Mouse (Mus musculus) hindbrain, postnatal 0 days (tissue): ENCODE measurements around the gene Cfap126. TPM values are rescaled to one million over a fixed set of nuclear protein-coding genes. Genes with fewer than 3 reads are reported as not detected.
A peak's percentile ranks its signal among the peaks of the same experiment; 100 is the strongest.
"Not testable (repeated sequence)": the region's sequence is repeated elsewhere in the genome, so short reads cannot be mapped to it uniquely, and the experiment has no call there.

Source experiments
- ATAC-seq: fragments of 200-750 bp; cut with Nextera tagmentation; 2 replicates; pipeline ENCODE4 v1.8.0; 2017; ENCODE audit warnings: mild to moderate bottlenecking, moderate TSS enrichment, moderate library complexity
- DNase-seq: peaks from one replicate; pipeline ENCODE4 v3.0.0-alpha.2; 2015; ENCODE audit warnings: low spot score
- H3K27ac ChIP-seq: fragments of 300-500 bp; sonication (generic); 2 replicates; pipeline ENCODE4 v1.5.1; 2014; ENCODE audit warnings: mild to moderate bottlenecking
- H3K27me3 ChIP-seq: fragments of 300-500 bp; sonication (generic); 2 replicates; pipeline ENCODE4 v1.6.1; 2014; ENCODE audit warnings: low read length, mixed read lengths; ENCODE audit not compliant: insufficient read depth
- H3K36me3 ChIP-seq: fragments of 300-500 bp; sonication (generic); 2 replicates; pipeline ENCODE4 v1.6.1; 2014; ENCODE audit warnings: low read length, mixed read lengths; ENCODE audit not compliant: insufficient read depth
- H3K4me1 ChIP-seq: fragments of 300-500 bp; sonication (generic); 2 replicates; pipeline ENCODE4 v1.6.1; 2014; ENCODE audit warnings: antibody characterized with exemption, low read length, mixed read lengths; ENCODE audit not compliant: insufficient read depth
- H3K4me2 ChIP-seq: fragments of 300-500 bp; sonication (generic); 2 replicates; pipeline ENCODE4 v1.6.1; 2014; ENCODE audit warnings: low read depth, mild to moderate bottlenecking, low read length, moderate library complexity, mixed read lengths
- H3K4me3 ChIP-seq: fragments of 300-500 bp; sonication (generic); 2 replicates; pipeline ENCODE4 v1.5.1; 2014; ENCODE audit warnings: low read length
- H3K9ac ChIP-seq: fragments of 300-500 bp; sonication (generic); replicated peaks from 2 replicates; pipeline ENCODE4 v1.6.1; 2014; ENCODE audit warnings: mild to moderate bottlenecking, low read length, moderate library complexity, mixed read lengths
- H3K9me3 ChIP-seq: fragments of 300-500 bp; sonication (generic); 2 replicates; pipeline ENCODE4 v1.6.1; 2016; ENCODE audit warnings: low read length, mixed read lengths
- CTCF ChIP-seq: IDR thresholded peaks from 2 replicates; pipeline ENCODE4 v1.5.1; 2016; ENCODE audit warnings: antibody characterized with exemption, control low read depth, low read depth
- WGBS: fragments of 180-500 bp; shearing (Covaris S2); extraction: QIAGEN DNeasy Blood & Tissue Kit; methylation state at CpG from one replicate; pipeline ENCODE4 v1.1.7; 2014; 5-methylcytosine and 5-hydroxymethylcytosine counted together
- polyA plus RNA-seq: library from polyadenylated mRNA; unstranded; fragments of >200 nt; fragmentation: Nextera tagmentation; extraction: Ambion mirVana; gene quantifications from 2 replicates; pipeline ENCODE4 v1.2.1, GENCODE M21; 2015
- total RNA-seq: library from RNA; depleted of rRNA; stranded (reverse); fragments of >200 nt; gene quantifications from 2 replicates; pipeline ENCODE4 v1.2.3, GENCODE M21; 2014

Gene Cfap126
- total and polyA plus RNA-seq, 2 experiments from 2014 or later, result 2.7 to 12.2 TPM

DNA sequence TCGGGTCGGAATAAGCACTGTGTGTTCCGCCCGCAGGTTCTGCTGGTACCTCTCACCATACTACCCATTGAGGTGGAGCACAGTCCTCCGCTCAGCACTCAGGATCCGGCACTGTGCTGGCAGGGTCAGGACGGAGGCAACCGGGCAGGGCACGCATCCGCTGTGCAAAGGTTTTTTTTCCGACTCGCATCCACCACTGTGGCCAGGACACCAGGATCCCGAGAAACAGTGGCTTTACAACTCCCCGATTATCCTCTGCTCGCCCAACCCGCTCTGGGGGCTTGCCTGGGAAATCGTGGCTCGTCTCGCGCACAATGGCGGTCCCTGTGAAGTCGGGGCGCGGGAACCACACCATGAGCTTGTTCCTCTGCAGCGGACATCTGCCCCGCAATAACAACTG is 28.0 kb upstream of the Cfap126 start:
- Histone ChIP-seq H3K36me3 (no peaks in the 10 kb centered on the region), H3K9me3 (no peaks in the 10 kb centered on the region), H3K27ac (no peak overlapping the region), H3K4me2 (peak overlapping the region; percentile 70), H3K4me3 (peak overlapping the region; percentile 51), H3K4me1 (no peaks in the 10 kb centered on the region), H3K27me3 (no peaks in the 10 kb centered on the region), H3K9ac (peak overlapping the region; percentile 35)
- TF ChIP-seq CTCF, result no peak
- no peak for ATAC-seq
- peak; percentile 19 for DNase-seq
- WGBS, result under 1% methylated on average over 26 of the region's 26 CpGs

DNA sequence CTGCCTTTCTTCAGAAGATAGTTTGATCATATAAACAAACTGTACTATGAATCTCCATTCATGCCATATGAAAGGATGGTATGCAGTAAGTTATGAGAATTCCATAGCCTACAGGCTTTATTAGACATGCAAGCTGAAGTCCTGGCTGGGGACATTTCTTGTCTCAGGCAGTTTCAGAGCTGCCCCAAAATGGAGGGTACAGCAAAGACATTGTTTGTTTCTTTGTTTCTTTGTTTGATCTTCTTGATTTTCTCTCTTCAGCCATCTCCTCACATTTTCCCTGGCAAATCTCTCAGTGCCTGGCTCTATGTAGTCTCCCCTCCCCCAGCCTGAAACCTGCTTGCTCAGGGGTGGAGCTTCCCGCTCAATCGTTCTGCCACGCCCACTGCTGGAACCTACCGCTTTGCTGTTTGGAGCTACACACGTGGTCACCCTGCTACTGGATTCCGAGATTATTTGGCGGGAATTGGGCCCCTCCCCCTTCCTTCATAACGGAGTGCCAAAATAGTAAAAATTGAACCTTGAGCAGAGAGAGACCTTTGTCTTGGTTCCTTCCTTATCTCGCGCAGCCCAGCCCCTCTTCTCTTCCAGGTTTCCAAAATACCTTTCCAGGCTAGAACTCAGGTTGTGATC is 25.4 kb upstream of the Cfap126 start:
- ATAC-seq, H3K27ac ChIP-seq, H3K4me3 ChIP-seq, H3K9ac ChIP-seq, H3K36me3 ChIP-seq, H3K9me3 ChIP-seq, H3K27me3 ChIP-seq, H3K4me1 ChIP-seq, DNase-seq: not testable (repeated sequence)
- WGBS, result 3% methylated on average over 10 of the region's 10 CpGs
- H3K4me2 ChIP-seq, result peak overlapping the region; percentile 31; the same call in 1 of the 2 replicates

DNA sequence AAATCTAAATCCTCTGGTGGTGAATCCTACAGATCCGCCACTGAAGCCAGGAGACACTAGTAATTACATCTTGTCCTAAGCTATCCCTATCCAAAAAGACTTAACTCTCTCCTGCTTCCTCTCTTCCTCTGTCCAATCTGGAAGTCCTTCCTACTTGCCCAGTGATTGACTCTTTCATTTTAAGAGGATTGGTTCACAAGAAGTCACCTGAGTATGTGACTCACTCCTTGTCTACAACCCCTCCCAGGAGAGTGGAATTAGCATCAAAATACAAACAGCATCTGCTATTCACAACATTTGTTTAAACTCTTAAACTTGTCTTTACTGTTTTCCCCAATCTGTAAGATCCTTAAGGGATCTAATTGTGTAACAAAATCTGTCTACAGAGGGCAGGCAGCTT is 23.8 kb upstream of the Cfap126 start:
- H3K27me3 ChIP-seq, result no peaks in the 10 kb centered on the region
- no peak for TF ChIP-seq CTCF
- 89% methylated on average over 1 of the region's 1 CpGs for WGBS

DNA sequence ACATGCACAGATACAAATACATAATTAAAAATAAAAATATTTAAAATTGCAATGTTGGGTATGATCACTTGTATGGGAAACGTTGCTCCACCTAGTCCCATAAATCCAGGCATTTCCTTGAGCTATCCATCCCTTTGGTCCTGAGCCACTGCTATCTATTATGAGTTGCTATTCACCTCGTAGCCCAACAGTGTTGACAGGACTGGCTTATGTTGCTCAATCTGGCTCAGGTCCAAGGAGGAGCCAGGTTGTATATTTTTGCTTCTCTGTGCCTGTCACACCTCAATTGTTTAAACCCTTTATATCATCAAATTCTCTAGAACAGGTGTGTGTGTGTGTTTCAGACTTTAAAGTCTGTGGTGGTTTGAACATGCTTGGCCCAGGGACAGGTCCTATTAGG is 23.0 kb upstream of the Cfap126 start:
- WGBS, result 78% methylated on average over 2 of the region's 2 CpGs
- no peak for DNase-seq
- no peaks in the 10 kb centered on the region for H3K36me3 ChIP-seq

More for the DNA sequence above, 23.8 kb upstream of the Cfap126 start:
- no peaks in the 10 kb centered on the region for H3K9me3 ChIP-seq
- no peak overlapping the region for H3K4me3 ChIP-seq
- no peak overlapping the region for H3K27ac ChIP-seq
- H3K4me2 ChIP-seq, result no peak overlapping the region
- H3K36me3 ChIP-seq, result no peaks in the 10 kb centered on the region
- no peak for ATAC-seq
- no peak for DNase-seq
- no peak overlapping the region for H3K9ac ChIP-seq
- no peaks in the 10 kb centered on the region for H3K4me1 ChIP-seq

DNA sequence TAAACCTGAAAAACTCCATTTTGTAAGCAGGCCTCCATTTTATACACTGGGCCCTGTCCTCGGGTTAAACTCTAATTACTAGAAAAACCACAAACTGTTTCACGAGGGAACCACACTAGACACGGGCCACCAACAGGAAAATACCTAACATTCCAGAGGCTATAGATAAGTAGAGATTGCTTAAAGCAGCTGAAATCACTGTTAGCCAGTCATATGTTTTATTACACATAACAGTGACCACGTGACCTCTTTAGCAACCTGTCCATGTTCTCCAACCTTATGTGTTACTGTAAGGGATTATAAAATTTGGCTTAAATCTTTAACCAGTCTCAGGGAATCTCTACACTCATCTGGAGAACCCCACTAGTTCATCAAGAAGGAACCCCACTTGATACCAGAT is 19.3 kb upstream of the Cfap126 start:
- WGBS, result 85% methylated on average over 4 of the region's 4 CpGs
- H3K4me1 ChIP-seq, result no peaks in the 10 kb centered on the region
- no peak for ATAC-seq

More for the DNA sequence above, 23.0 kb upstream of the Cfap126 start:
- Histone ChIP-seq H3K9ac (no peak overlapping the region), H3K27me3 (no peaks in the 10 kb centered on the region), H3K9me3 (no peaks in the 10 kb centered on the region), H3K4me2 (no peak overlapping the region), H3K27ac (no peak overlapping the region), H3K4me1 (no peaks in the 10 kb centered on the region), H3K4me3 (no peak overlapping the region)
- no peak for TF ChIP-seq CTCF
- ATAC-seq, result no peak

DNA sequence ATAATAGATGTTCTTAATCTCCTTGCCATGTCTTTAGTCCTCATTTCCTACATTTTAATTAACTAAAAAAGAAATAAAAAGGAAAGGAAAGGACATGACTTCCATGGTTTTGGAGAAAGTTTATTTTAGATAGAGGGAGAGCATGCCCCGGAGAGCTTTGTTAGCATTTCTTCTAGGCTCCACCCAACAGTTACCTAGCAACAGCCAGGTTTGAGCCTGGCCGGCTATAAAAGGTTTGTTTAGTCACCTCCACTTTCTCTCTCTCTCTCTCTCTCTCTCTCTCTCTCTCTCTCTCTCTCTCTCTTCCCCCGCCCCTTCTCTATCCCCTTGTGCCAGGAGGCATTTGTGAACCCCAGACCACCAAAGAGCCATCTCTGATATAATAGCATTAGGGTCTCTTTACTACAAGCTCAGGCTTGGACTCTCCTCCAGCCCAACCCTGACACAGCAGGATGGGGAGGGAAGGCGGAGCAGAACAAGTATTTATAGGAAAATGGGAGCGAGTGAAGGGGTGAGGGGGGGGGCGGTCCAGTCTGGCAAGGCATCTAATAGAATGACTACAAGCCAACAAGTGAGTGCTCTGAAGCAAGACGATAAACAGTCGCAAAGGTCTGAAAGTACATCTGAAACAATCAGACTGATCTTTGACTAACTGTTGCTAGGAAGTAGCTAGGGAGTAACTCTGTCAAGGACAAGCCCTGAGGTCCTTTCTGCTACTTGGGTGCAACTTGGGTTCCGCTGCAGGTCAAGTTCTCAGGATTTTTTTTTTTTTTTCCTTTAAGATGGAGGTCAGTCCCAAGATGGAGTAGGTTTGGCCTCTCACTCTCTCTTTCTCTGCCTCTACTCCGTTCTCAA is 17.4 kb upstream of the Cfap126 start:
- Histone ChIP-seq H3K27ac (no peak overlapping the region), H3K36me3 (no peaks in the 10 kb centered on the region), H3K4me1 (no peaks in the 10 kb centered on the region), H3K27me3 (no peaks in the 10 kb centered on the region), H3K9ac (no peak overlapping the region), H3K4me3 (no peak overlapping the region), H3K4me2 (0 out of 2 replicates have a peak overlapping the region, but pooled peaks have one; percentile 13), H3K9me3 (no peaks in the 10 kb centered on the region)
- 25% methylated on average over 10 of the region's 10 CpGs for WGBS
- no peak for ATAC-seq
- no peak for TF ChIP-seq CTCF
- DNase-seq, result peak; percentile 13

More for the DNA sequence above, 19.3 kb upstream of the Cfap126 start:
- H3K9me3 ChIP-seq, result no peaks in the 10 kb centered on the region
- H3K9ac ChIP-seq, result no peak overlapping the region
- no peaks in the 10 kb centered on the region for H3K27me3 ChIP-seq
- no peaks in the 10 kb centered on the region for H3K36me3 ChIP-seq
- no peak overlapping the region for H3K4me2 ChIP-seq
- DNase-seq, result no peak
- TF ChIP-seq CTCF, result no peak
- H3K27ac ChIP-seq, result no peak overlapping the region
- no peak overlapping the region for H3K4me3 ChIP-seq

DNA sequence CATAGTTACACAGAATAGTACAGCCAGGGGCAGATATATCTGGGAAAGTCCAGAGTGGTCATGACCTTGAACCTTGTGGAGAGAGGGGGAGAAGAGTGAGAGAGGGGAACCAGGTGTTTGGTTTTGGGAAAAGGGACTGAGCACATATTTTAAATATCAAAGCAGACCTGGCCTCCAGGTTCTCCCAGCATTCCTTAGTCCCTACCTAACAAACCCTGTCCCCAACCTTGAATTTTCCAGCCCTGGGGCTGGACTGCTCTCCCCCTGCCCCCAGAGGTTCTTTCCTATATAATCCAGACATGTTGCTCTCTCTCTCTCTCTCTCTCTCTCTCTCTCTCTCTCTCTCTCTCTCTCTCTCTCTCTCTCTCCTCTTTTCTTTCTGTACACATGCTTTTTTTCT is 16.6 kb upstream of the Cfap126 start:
- no peaks in the 10 kb centered on the region for H3K27me3 ChIP-seq
- H3K9me3 ChIP-seq, result no peaks in the 10 kb centered on the region
- no peak for DNase-seq
- no peaks in the 10 kb centered on the region for H3K36me3 ChIP-seq
- no peak for TF ChIP-seq CTCF
- no peak for ATAC-seq
- H3K4me2 ChIP-seq, result no peak overlapping the region
- no peaks in the 10 kb centered on the region for H3K4me1 ChIP-seq
- no peak overlapping the region for H3K27ac ChIP-seq
- no peak overlapping the region for H3K4me3 ChIP-seq
- no peak overlapping the region for H3K9ac ChIP-seq
